ENCODE assay signal across 15 mouse cellular contexts in genomic region chr2:43756626-43757025, GRCm38 (mm10). TPM values are rescaled to one million over a fixed set of nuclear protein-coding genes. Genes with fewer than 3 reads are reported as not detected.
"Had no signal": no experiment of that assay in that cellular context is flagged by ENCODE, and none has a peak within 500 bp of the region (broad histone marks: within the 10 kb centered on the region; RNA-seq: fewer than 3 reads in every experiment).

No protein-coding gene starts in this region.

- DNase-seq: kidney, adult 18-20 months; kidney, adult 9 months; kidney, postnatal 14 days; kidney, postnatal 4 days; left cerebral cortex, postnatal 4 days; liver, postnatal 0 days; lung, embryonic 14.5 days; right cerebral cortex, adult 18-20 months; right cerebral cortex, postnatal 14 days; right cerebral cortex, postnatal 4 days; thymus, adult 2 months; thymus, postnatal 14 days had no signal

- ATAC-seq: liver, postnatal 0 days; lung, postnatal 0 days; midbrain, embryonic 15.5 days had no signal

RNA-seq across cellular contexts. Expression of gene Arhgap15, which starts 8.0 kb away (rescaled TPM):
- polyA plus RNA-seq: myocyte had no signal
